Mouse (Mus musculus) layer of hippocampus, postnatal 10 days (tissue): ENCODE results near the gene Atp6v1fnb. TPM values are rescaled to one million over a fixed set of nuclear protein-coding genes. Genes with fewer than 3 reads are reported as not detected.

Source experiments
- DNase-seq, 2 experiments: peaks; one replicate each; pipeline ENCODE4 v3.0.0; 2021; ENCODE audit warnings: low spot score in 2 of 2
- total RNA-seq, 2 experiments: library from RNA; stranded (reverse); gene quantifications; 2 replicates each; pipeline ENCODE4 v1.2.3; 2021

The Atp6v1fnb gene
- total RNA-seq, 2 experiments from 2014 or later: not detected

DNA sequence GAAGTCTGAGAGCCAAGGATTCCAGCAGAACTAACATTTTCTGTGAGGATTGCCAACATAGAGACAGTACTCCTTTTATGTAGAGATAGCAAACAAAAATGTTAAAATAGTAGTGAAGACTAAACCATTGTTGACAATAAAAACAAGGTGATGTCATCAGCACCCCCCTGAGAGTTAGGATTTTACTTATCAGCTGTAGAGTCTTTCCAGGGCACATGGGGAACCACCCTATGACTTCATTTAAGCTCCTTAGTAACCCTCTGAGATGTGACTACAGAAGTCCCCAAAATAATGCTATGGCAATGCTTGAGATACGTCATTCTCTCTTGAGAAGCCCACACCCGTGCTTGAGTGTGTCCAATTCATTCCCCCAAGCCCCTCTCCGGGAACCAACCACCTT, 7.8 kb upstream of the Atp6v1fnb start:
- DNase-seq: no peak

DNA sequence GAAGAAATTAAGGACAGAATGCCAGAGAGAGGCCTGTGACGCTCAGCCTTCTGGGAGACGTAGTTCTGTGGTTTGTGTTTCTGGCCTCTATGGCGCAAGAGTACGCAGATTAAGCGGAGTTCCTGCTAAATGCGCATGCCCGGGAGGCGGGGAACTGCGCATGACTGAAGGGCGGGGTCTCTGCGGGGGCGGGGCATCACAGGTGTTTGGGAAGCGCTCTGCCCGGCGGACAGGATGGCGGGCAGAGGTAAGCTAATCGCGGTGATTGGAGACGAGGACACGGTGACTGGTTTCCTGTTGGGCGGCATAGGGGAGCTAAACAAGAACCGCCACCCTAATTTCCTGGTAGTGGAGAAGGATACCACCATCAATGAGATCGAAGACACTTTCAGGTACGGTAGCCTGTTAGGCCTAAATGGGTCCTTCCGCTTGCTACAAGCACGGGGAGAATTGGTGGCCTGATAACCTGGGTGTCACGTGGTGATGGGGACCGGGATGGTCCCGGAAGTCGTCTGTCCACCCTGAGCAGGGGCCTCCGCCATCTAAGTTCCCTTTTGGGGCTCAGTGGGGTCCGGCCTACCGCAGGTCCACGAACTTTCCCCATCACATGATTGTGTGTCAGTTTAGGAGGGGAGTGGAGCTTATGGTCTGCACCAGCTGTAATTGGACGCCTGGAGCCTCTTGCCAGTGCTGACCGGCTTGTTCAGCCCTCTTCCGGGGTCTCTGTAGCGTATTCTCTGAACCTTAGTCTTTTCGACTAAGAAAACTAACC, 3.5 kb upstream of the Atp6v1fnb start, which contains the start of gene Atp6v1f:
Atp6v1f (plus strand) TSS at position 136 of the 772 bp plus-strand sequence.
- DNase-seq: peak; percentile 86 to 92

DNA sequence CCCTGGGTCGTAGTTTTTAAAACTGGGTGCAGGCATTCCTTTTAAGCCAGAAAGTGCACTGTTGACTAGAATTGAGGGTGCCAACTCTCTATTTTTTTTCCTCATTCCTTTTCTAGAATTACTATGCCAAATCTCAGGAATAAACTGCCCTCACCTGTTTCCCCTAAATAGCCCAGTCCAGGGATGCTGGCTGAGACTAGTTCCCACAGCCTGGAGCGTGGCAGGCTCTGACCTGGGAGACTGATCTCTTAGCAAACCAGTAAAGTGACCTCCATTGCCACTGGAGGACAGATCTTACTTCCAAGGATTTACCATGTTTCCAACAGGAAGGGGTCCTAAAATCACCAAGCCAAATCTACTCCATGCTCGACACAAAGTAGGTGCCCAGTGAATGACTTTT, 2.4 kb upstream of the Atp6v1fnb start:
- DNase-seq: no peak

DNA sequence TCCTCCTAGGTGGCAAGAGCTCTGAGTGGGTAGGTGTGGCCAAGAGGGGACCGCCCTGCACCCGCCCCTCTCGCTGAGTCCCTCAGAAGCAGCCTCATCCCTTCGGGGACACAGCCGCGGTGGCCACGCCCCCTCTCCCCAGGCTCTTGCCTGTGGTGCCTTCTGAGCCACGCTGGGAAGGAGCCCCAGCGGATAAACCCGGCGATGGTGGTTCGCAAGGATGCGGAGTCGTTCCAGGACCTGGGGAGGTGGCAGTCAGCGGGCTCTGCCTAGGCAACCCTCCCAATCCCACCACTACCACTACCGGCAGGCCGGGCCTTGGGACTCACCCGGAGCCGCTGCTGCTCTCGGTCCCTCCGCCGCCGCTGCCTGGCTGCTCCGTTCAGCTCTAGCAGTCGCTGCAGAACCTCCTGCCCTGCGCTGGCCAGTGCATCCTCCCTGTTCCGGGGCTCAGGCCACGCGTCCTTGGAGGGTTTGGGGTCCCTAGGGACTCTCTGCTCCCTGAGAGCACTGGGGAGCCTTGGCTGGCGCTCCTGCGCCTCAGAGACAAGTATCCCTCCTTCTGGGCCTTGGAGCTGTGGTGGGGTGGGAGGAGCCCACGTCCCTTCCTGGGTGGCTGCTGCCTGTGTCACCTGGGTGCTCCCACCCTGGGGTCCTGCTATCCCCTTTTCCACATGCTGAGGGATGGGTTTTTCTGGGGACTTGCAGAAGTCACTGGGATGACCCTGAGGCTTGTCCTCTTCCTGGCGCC, 2.9 kb downstream of the Atp6v1fnb start:
- peak; percentile 54 to 71 for DNase-seq

DNA sequence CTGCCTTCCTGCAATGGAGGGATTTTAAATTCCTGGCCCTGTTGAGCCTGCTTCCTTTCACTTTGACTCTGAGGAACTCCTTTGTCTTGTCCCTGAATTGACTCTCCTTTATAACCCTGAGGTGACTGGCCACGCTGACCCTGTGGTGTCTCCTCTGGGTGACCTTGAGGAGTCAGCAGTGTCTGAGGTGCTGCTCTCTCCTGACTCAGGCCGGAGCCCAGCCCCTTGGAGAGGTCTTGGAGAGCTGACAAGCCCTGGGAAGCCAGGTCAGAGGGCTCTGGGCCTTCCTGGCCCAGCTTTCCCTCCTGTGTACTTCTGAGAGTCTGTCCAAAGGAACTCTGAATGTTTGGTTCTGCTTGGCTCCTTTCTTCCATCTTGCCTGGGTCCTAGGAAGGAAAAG, 3.5 kb downstream of the Atp6v1fnb start:
- no peak for DNase-seq

DNA sequence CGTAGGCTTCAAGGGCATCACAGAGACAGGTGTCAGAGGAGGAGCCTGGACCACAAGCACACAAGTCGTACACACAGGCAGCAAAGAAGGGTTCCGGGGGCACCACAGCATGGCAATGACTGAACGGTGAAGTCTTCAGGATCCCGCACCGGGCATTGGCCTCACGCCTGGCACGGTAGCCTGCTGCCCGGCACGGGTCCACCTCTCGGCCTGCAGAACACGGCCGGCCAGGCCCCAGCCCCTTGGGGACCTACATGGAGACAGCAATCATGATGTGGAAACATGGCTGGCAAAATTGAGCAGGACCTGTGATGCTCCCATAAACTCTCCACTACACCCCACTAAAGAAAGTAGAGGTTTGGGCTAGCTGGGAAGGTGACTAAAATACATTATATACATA, 11.5 kb downstream of the Atp6v1fnb start:
- no peak for DNase-seq

DNA sequence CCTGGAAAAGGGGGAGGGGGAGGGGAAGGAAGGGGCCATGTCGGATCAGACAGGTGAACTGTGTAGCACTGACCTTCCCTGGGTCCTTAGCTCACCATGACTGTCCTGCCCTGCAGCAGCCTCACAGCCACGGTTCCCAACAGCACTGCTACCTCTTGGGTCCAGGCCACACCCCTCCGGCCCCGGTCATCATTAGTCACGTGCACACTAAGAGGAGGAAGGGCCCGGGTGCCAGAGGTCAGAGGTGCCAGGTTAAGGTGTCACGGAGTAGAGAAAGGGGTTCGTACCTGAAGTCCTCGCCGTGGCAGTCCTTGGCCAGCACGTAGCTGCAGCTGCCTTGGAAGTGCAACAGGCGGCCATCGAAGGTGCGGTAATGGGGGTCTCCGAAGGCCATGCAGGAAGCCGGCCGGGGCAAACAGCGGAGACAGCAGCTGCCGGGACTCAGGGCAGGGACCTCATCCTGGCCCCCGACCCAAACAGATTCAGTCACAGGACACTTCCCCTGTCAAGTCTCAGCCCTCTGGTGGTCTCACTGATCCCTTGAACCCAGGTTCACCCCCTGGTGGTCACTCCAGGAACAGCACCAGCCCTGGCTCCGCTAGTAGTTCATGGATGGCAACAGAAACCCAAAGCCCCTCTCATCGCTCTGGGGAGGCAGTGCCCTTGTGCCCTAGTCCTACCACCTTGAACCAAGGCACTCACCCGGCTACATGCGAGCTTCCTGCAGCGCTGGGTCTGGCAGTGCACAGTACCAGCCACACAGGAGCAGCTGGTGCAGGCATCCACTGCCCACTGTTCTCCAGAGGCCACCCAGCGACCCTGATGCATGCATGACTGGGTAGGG, 13.7 kb downstream of the Atp6v1fnb start:
- DNase-seq: peak; percentile 82 to 83

DNA sequence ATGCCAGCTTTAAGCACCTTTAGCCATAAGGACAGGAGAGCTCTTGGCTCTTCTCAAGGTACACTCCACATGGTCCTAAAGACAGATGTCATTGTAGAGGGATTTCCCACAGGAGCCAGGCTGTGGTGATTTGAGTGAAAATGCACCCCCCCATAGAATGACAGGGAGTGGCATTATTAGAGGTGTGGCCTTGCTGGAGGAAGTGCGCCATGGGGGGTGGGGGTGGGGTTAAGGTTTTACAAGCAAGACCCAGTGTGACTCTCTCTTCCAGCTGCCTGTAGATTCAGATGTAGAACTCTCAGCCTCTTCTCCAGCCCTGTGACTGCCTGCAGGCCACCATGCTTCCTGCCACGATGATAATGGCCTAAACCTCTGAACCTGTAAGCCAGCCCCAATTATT, 14.7 kb downstream of the Atp6v1fnb start:
- DNase-seq: no peak

DNA sequence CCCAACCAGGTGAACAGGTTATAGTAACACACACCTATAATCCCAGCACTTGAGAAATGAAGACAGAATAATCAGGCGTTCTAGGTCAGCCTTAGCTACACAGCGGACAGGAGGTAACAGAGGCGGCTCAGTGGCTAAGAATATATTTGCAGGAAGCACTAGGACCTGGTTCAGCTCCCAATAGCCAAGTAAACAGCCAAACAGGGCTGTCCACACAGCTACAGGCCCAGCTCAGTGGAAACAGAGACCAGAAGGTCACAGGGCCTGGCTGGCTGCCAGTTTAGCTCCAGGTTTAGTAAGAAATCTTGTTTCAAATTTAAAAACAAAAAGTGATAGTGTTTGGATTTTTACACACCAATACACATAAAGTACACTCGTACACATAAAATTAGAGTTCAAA, 22.9 kb downstream of the Atp6v1fnb start:
- no peak for DNase-seq

DNA sequence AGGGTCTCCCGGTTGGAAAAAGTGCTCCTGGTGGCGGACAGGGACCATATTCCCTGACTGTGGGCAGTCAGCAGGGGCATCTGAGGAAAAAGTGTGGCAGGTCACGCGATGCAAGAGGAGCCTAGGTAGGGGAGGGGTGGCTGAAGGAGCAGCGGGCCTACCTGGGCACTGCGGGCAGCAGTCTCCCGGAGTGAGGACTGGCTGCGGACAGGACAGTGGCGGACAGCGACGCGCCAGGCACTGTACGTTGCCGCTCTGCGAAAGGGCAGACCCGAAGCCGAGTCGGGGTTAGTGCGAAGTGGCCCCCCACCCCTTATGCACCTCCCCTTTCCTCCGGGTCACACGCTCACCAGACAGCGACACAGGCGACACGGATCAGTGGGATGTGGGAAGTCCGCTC, 25.0 kb downstream of the Atp6v1fnb start:
- no peak for DNase-seq

DNA sequence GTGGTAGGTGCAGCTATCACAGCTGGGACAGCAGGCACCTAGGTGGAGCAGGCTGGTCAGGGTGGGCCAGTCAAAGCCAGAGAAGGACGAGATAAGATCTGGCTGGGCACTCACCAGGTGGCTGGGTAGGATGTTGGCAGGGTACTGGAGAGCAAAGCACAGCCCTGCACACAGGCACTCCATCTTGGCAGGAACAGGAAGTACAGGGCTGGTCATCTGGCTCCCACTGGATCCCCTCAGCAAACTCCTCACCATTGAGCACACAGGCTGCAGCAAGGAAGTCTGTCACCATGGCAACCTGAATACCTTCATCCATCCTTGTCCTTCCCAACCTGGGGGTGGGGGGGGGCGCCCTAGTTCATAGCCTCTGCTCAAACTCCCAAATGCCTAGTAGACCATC, 26.6 kb downstream of the Atp6v1fnb start:
- no peak for DNase-seq

DNA sequence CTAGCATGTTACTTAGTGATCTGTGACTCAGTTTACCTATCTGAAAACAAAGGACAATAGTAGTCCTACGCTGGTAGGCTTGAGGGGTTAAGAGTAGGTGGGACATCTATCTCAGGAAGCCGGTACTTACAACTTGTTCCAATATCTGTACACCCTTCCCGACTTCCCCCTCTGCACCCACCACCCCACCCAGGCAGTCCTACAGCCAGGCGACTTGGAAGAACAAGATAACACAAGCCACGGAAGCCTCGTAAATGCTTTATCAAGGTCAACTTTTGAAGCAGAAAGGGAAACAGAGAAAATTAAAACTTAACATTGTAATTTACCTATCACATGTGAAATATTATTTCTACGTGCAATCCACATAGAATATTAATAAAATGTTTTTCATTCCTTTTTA, 28.9 kb downstream of the Atp6v1fnb start:
- no peak for DNase-seq

DNA sequence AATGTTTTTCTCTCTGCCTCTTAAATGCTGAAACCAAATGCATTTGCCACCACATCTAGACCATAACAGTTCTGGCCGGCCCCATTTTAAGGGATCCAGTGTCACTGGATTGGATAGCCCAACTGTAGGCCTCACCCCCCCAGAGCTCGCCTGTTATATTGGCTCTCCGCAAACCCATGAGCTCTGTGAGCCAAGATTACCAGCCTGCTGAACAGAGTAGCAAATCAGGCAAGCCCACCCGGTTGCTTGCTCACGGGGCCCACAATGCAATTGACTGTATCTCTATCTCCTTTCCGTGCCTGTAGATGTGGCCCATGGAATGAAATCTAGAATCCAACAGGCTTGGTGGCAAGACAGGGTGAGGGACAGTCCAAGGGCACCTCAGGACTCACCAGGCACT, 29.6 kb downstream of the Atp6v1fnb start:
- DNase-seq: no peak

DNA sequence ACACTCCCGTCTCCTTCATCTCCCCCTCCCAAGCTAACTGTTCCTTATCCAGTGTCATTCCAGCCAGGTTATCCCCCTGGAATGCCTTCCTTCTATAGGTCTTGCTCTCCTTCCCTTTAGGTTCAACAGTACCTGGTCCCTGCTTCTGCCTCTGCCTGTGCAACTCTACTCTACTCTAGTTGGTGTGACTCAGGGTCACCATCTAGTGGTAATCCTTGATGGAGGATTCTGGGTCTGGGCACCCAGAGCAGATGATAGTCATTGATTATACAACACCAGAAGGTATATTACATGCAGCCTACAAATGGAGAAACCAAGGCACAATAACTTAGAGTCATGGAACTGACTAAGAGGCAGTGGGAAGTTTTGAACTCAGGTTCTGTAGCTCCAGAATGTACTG, 30.4 kb downstream of the Atp6v1fnb start:
- no peak for DNase-seq

DNA sequence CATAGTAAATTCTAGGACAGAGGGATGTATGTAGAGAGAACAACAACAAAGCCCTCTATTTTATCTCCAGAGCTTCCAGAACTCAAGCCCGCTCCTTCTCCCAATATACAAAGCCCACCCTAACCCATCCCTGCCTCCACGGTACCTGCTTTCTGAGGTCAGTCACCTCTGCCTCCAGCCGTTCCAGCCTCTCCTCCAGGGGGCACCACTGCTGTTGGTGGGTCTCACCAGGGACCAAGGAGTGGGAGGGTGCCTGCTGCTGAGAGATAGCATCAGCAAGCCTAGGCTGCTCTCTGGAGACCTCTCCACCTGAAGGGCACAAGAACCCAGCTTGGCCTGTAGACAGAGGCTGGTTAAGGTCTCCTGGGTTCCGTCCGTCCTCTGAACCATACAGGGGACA, 34.3 kb downstream of the Atp6v1fnb start:
- no peak for DNase-seq

DNA sequence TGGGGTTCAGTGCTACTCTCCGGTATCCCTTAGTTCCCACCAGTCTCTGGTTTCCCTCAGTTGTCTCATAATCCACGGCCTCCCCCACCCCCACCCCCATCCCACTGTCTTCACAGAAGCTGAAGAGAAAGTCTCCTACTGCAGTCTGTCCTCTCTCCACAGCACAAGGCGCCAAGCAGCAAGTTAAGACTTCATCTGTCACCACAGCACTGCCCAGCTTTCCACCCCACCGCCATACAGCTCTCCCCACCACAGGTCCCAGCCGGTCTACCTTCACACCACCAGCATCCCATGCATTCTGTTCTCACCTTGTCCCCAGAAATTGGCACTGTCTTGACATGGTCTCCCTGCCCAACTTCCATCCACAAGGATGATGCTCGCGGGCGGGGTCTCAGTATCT, 35.6 kb downstream of the Atp6v1fnb start:
- no peak for DNase-seq

DNA sequence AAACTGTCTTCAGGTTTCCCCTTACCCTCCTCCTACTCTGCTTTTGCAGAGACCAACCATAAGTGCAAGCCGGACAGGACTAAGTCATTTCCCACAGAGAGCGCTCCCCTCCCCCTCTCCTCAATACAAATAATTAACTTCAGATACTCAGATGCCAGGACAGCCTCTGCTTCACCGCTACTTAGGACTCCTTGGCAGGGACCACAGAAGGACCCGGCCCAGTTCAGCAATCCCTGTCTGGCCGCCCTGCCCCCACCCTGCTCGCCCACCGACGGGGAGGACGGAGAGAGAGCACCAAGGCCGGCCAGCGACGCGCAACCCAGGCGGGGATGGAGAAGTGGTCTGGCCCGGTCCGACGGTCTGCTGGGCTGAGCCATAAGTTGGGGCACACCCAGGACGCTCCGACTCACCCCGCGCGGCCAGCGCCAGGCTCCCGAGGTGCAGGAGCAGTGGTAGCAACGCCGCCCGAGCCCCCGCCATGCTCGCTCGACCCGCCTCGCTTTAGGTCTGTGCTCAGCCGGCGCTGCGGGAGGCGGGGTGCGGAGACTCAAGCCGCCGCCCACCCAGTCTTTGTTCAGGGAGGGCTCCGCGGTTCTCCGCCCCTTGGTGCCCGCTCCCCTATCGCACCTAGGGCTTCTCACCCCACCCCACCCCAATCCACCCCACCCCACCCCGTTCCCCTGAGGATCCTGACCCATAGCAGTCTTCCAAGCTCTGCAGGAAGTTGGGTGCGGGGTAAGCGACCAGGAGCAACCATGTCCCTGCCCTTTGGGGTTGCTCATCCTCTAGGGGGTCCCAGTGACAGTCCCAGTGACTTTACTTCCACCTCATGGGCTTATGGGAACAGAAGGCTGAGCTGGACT, 36.4 kb downstream of the Atp6v1fnb start, which contains the start of gene Kcp:
Kcp (minus strand) TSS at position 506 of the 863 bp plus-strand sequence.
- no peak for DNase-seq

DNA sequence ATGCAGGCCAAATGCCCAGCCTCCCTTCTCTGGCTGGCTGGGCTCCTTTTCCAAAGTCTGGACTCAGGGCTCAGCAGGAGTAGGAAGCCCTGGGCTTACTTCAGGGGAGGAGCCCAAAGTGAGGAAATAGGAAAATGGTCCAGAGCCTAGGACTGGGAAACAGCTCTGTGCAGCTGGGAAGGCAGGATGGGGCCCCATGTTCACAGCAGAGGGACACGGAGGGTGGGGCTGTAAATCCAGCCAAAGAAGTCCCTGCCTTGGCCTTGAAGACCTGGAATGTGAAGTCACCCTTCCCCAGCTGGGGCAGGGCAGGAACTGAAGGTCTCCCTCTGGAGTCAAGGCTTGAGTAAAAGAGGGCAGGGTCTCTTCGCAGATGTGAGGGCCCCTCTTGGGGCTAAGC, 37.8 kb downstream of the Atp6v1fnb start:
- no peak for DNase-seq

DNA sequence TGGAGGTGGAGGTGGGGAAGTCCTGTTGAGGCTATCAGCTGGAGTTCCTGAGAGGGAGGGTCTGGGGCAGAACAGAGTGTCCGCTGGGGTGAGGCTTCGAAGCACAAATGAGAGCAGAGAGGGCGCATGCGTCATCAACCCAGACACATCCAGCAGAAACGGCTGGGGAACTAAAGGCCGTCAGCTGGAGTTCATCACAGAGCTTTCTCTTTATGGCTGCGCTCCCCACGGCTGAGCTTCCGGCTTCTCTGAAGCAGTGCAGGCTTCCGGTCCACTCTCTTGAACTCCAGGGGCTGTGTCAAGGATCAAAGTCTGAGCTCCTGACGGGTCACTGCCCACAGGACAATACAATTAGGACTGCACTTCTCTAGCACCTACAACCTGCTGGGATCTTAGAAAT, 42.0 kb downstream of the Atp6v1fnb start:
- DNase-seq: no peak

DNA sequence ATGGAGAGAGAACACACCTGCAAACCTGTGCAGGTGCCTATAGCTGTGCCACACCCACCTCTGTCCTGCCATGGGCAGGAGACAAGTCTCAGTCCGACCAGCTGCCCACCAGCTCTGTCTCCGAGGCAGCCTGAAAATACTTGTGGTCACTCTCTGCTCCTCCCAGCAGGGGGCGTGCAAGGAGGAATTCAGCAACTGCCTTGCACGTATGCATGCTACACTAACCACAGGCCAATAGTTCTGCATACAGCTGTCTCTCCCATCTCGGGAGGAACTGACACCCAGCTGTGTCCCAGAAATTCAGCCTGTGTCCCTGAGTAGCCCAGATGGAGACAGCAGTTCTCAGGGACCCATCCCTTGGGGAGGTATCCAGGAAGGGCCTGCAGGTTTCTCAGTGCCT, 45.9 kb downstream of the Atp6v1fnb start:
- DNase-seq: peak; percentile 65 to 69
